Mouse (Mus musculus) myocyte (in vitro differentiated cells): ENCODE results near the gene Ranbp1. TPM values are rescaled to one million over a fixed set of nuclear protein-coding genes. Genes with fewer than 3 reads are reported as not detected.
A peak's percentile ranks its signal among the peaks of the same experiment; 100 is the strongest.

Experiments used
- H3K27me3 ChIP-seq: one replicate; pipeline ENCODE4 v1.6.1; 2011; ENCODE audit not compliant: control insufficient read depth, insufficient read depth, insufficient read length
- H3K36me3 ChIP-seq: one replicate; pipeline ENCODE4 v1.6.1; 2011; ENCODE audit not compliant: control insufficient read depth, insufficient read depth
- H3K4me2 ChIP-seq: one replicate; pipeline ENCODE4 v1.6.1; 2011; ENCODE audit warnings: low read depth, control low read depth
- H3K4me3 ChIP-seq: one replicate; pipeline ENCODE4 v1.5.1; 2011; ENCODE audit warnings: mild to moderate bottlenecking, control low read depth, moderate library complexity
- H3K79me2 ChIP-seq: one replicate; pipeline ENCODE4 v1.6.1; 2011; ENCODE audit not compliant: control insufficient read depth, insufficient read depth
- H3ac ChIP-seq: one replicate; pipeline ENCODE4 v1.6.1; 2011; ENCODE audit not compliant: control insufficient read depth, insufficient read length
- CEBPB ChIP-seq: IDR thresholded peaks from 2 replicates; pipeline ENCODE4 v1.6.1; 2011; ENCODE audit warnings: mild to moderate bottlenecking, moderate library complexity; ENCODE audit not compliant: poor library complexity, insufficient read depth, severe bottlenecking
- E2F4 ChIP-seq: IDR thresholded peaks from one replicate; pipeline ENCODE4 v1.6.1; 2011; ENCODE audit warnings: mild to moderate bottlenecking, control low read depth, moderate library complexity; ENCODE audit not compliant: insufficient read depth
- MAX ChIP-seq: IDR thresholded peaks from one replicate; pipeline ENCODE4 v1.6.1; 2011; ENCODE audit warnings: low read depth, mild to moderate bottlenecking, control low read depth
- MYOD1 ChIP-seq, 3 experiments: IDR thresholded peaks; one replicate each; pipeline ENCODE4 v1.6.1; 2011; ENCODE audit warnings: control low read depth in 2 of 3, low read depth in 2 of 3, mild to moderate bottlenecking in 2 of 3, moderate library complexity in 1 of 3; ENCODE audit not compliant: insufficient read length in 2 of 3, control insufficient read depth in 1 of 3
- MYOG ChIP-seq, 3 experiments: IDR thresholded peaks; one replicate each; pipeline ENCODE4 v1.6.1; 2011; ENCODE audit warnings: control low read depth in 2 of 3, low read depth in 2 of 3, mild to moderate bottlenecking in 2 of 3; ENCODE audit not compliant: insufficient read length in 2 of 3, control insufficient read depth in 1 of 3, insufficient read depth in 1 of 3
- POLR2A ChIP-seq: IDR thresholded peaks from one replicate; pipeline ENCODE4 v1.6.1; 2011; ENCODE audit warnings: low read depth, mild to moderate bottlenecking, control low read depth, moderate library complexity; ENCODE audit not compliant: insufficient read length
- POLR2AphosphoS2 ChIP-seq: IDR thresholded peaks from one replicate; pipeline ENCODE4 v1.6.1; 2011; ENCODE audit warnings: low read depth, control low read depth; ENCODE audit not compliant: insufficient read length
- REST ChIP-seq: IDR thresholded peaks from one replicate; pipeline ENCODE4 v1.6.1; 2011; ENCODE audit warnings: mild to moderate bottlenecking, control low read depth, moderate library complexity; ENCODE audit not compliant: insufficient read depth, insufficient read length
- SRF ChIP-seq: IDR thresholded peaks from one replicate; pipeline ENCODE4 v1.6.1; 2011; ENCODE audit warnings: low read depth; ENCODE audit not compliant: control insufficient read depth, insufficient read length
- TCF12 ChIP-seq: IDR thresholded peaks from one replicate; pipeline ENCODE4 v1.6.1; 2011; ENCODE audit warnings: mild to moderate bottlenecking, control low read depth; ENCODE audit not compliant: poor library complexity, insufficient read depth, severe bottlenecking
- TCF3 ChIP-seq: IDR thresholded peaks from one replicate; pipeline ENCODE4 v1.6.1; 2011; ENCODE audit warnings: low read depth, control low read depth; ENCODE audit not compliant: insufficient read length
- USF1 ChIP-seq: IDR thresholded peaks from one replicate; pipeline ENCODE4 v1.6.1; 2011; ENCODE audit warnings: low read depth, mild to moderate bottlenecking, control low read depth, moderate library complexity
- polyA plus RNA-seq: library from polyadenylated mRNA; unstranded; fragments of >200 nt; fragmentation: generic; extraction: Trizol; gene quantifications from one replicate; pipeline ENCODE4 v1.2.1, GENCODE M21; 2012; ENCODE audit warnings: missing spikeins

Gene Ranbp1
- polyA plus RNA-seq, 1 experiment: 150 TPM

DNA sequence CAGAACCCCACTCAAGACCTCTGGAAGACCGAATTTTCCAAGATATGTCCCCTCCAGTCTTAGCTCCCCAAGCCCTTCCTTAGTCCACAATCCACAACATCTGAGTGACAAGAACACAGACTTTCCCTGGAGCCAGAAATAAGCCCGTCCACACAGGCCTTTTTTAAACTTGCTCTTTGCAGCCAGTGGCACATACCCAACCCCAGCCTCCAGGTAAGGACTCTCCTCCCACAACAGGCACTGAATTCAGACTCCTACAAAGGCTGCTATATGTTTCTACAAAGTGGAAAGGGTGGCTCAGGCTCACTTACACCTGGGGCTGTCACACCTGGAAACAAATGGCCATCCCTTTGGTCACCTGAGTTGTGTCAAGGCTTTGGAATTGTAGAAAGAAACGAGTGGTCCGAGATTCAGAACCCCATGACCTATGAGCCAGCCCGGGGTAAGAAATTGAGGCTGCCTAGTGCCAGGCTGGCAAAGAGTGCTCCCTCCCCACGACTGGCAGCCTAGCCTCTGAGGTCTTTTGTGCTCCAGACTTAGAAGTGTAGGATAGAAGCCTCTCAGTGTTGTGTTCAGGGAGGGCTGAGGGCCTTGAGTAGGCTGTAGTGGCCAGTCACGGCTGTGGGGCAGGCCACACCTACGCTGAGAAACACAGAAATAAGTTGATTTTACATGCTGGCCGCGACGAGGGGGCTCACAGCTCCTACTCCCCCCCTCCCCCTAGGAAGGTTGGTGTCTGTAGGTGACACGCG lies 14.4 kb downstream of the Ranbp1 start:
- peak overlapping the region; percentile 64 for H3K4me3 ChIP-seq
- peaks cover 9% of the 10 kb centered on the region for H3K36me3 ChIP-seq
- H3ac ChIP-seq: peak overlapping the region; percentile 63
- peak overlapping the region; percentile 74 for H3K4me2 ChIP-seq
- TF ChIP-seq TCF3: no peak
- TF ChIP-seq TCF12: no peak
- no peak for TF ChIP-seq SRF
- no peak for TF ChIP-seq USF1
- TF ChIP-seq MYOG (IDR thresholded peaks at IDR 0.05; ENCODE audit: control insufficient read depth in 1 of 3, insufficient read depth in 1 of 3, insufficient read length in 2 of 3, low read depth in 2 of 3): no peak
- TF ChIP-seq POLR2AphosphoS2: no peak
- no peak for TF ChIP-seq POLR2A
- TF ChIP-seq MYOD1 (IDR thresholded peaks at IDR 0.05; ENCODE audit: control insufficient read depth in 1 of 3, insufficient read length in 2 of 3, low read depth in 2 of 3): no peak
- no peak for TF ChIP-seq REST
- peaks cover 44% of the 10 kb centered on the region for H3K79me2 ChIP-seq
- H3K27me3 ChIP-seq: no peaks in the 10 kb centered on the region

DNA sequence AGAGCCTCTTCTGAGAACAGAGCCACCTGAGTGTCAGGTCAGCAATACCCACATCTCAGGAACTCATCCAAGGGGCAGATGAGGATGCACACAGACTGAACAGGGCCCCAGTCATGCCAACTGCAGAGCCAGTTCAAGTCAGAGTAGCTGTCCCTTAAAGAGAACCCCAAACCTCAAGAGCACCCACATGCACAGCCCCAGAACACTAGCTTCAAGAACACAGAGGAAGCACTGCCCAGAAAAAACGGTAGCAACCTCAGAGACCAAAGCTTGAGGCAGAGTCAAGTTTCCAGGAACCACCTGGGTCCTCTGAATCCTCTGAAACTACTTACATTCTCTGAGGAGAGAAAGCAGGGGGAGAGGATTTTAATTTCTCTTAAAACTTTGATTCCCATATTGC lies 15.1 kb downstream of the Ranbp1 start:
- no peaks in the 10 kb centered on the region for H3K27me3 ChIP-seq
- peak overlapping the region; percentile 74 for H3K4me2 ChIP-seq
- peaks cover 50% of the 10 kb centered on the region for H3K79me2 ChIP-seq
- TF ChIP-seq CEBPB: no peak
- TF ChIP-seq MYOD1 (IDR thresholded peaks at IDR 0.05; ENCODE audit: control insufficient read depth in 1 of 3, insufficient read length in 2 of 3, low read depth in 2 of 3): no peak
- TF ChIP-seq SRF: no peak
- no peak for TF ChIP-seq TCF3
- TF ChIP-seq REST: no peak
- H3K36me3 ChIP-seq: peaks cover 3% of the 10 kb centered on the region
- peak overlapping the region; percentile 64 for H3K4me3 ChIP-seq
- no peak overlapping the region for H3ac ChIP-seq

DNA sequence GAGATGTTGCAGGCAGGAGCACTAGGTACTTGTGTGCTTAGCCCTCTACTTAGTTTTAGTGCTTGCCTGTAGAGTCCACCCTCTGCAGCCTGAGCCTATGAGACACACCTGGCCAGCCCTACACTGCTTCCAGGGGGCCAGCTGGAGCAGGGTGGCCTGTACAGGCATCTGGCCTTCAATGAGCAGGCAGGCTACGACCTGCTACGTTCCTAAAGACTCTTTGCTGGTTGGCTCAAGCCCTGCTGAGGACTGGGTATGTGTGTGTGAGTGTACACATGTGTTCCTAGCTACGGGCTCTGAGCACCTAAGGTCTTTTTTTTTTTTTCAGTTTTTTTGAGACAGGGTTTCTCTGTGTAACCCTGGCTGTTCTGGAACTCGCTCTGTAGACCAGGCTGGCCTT lies 17.1 kb downstream of the Ranbp1 start:
- Histone ChIP-seq H3K4me3 (no peak overlapping the region), H3K36me3 (no peaks in the 10 kb centered on the region), H3K27me3 (no peaks in the 10 kb centered on the region), H3K4me2 (no peak overlapping the region), H3K79me2 (peaks cover 53% of the 10 kb centered on the region), H3ac (no peak overlapping the region)
- TF ChIP-seq POLR2AphosphoS2: no peak
- no peak for TF ChIP-seq TCF12

DNA sequence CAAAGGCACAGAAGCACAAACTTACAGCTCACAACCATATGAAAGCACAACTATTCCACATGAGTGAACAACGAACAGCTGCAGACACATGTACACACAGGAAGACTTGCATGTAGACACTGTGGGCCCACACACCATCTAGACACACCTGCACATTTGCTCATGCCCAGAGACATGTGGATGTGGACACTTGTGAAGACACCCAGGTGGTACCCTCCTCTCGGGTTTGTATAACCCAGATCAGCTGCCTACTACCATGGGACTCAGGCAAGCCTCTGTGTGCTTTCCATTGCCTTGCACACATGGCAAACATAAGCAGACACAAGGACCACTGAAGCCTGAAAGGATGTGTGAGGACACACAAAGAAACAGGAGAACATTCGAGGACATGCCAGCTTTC lies 17.5 kb downstream of the Ranbp1 start:
- no peaks in the 10 kb centered on the region for H3K27me3 ChIP-seq
- H3K4me2 ChIP-seq: no peak overlapping the region
- H3K79me2 ChIP-seq: peaks cover 53% of the 10 kb centered on the region
- TF ChIP-seq POLR2AphosphoS2: no peak
- no peak for TF ChIP-seq E2F4
- TF ChIP-seq REST: no peak
- TF ChIP-seq POLR2A: no peak
- no peak for TF ChIP-seq MAX
- no peak for TF ChIP-seq TCF12
- TF ChIP-seq CEBPB: no peak
- TF ChIP-seq TCF3: no peak
- no peak for TF ChIP-seq USF1
- H3K36me3 ChIP-seq: peaks cover 2% of the 10 kb centered on the region
- H3ac ChIP-seq: no peak overlapping the region
- no peak overlapping the region for H3K4me3 ChIP-seq

DNA sequence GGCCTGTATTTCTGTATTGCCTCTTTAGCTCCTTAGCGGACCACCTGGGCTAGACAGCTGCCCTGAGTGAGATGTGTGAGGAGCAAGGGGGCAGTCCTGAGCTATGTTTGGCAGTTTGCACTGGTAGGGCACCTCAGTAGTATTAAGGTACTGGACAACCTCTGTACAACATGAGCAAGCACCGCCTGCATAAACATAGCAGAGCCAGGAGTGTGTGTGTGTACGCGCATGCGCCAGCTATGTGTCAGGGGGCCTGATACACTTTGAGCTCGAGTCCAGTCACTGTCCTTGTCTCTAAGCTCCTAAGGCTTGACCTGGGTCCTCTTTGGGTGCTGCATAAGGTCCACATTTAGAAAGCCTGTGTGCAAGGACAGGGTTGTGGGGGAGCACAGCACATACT lies 17.9 kb downstream of the Ranbp1 start:
- Histone ChIP-seq H3ac (no peak overlapping the region), H3K27me3 (no peaks in the 10 kb centered on the region), H3K79me2 (peaks cover 53% of the 10 kb centered on the region), H3K4me3 (no peak overlapping the region), H3K4me2 (peak overlapping the region; percentile 66), H3K36me3 (peaks cover 5% of the 10 kb centered on the region)
- TF ChIP-seq TCF12 (no peak), MAX (no peak), MYOD1 (IDR thresholded peaks at IDR 0.05; ENCODE audit: control insufficient read depth in 1 of 3, insufficient read length in 2 of 3, low read depth in 2 of 3) (no peak), SRF (no peak), TCF3 (no peak), POLR2AphosphoS2 (no peak), MYOG (IDR thresholded peaks at IDR 0.05; ENCODE audit: control insufficient read depth in 1 of 3, insufficient read depth in 1 of 3, insufficient read length in 2 of 3, low read depth in 2 of 3) (no peak), E2F4 (no peak), USF1 (no peak), POLR2A (no peak), REST (no peak), CEBPB (no peak)
